Mouse (Mus musculus): ENCODE measurements around the gene Myd88. TPM values are rescaled to one million over a fixed set of nuclear protein-coding genes. Genes with fewer than 3 reads are reported as not detected.

Myd88 gene
- polyA plus RNA-seq, 1 experiment from 2014 or later, result 4.5 TPM

DNA sequence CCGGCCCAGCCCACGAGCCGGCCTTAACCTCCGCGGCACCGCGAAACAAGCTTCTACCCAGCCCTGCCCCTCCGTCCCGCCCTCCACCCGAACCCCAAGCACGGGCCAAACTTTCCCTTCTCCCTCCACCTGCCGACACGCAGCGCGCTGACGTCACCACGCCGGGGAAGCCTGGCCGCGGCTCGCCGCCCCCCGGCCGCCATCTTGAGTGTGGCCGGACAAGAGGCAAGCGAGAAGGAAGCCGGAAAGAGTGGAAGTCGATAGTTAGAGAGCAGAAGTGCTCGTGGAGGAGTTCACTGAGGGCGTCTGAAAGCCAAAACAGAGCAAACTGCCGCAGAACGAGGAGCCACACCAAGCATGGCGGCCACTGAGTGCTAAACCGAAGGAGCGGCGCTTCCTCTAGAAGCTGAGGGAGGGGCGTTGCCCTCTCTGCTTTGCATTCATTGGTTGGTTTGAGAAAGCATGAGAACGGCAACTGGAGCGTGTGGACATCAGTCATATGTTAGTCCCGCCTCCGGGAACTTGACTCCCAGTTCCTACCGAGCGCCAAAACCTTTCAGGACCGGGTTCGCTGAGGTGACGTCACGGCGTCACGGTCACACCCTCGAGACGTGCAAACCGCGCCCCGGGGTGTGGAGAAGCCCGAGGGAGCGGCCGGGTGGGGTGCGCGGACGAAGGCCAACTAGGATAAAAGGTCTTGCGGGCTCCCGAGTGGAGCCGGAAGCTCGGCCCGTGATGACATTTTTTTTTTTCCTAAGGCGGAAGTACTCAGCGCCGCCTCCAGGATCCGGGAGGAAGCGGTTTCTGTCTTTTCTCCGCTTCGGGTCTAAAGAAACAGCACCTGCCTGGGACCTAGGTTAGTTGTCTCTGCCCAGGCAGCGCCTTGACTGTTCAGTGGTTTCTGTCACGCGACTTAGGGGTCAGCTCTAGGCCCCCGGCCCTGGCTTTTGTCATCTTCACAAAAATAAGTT is 18.6 kb downstream of the Myd88 start, which contains the start of gene Oxsr1:
Gene Oxsr1, minus strand, starts transcription at position 139 of the 971 bp plus-strand sequence.
- H3K36me3 ChIP-seq, result 0 out of 2 replicates have a peak, but pooled peaks cover 4% of the 10 kb centered on the region
- peak within 1 kb of the TSS; percentile 88 for H3K9ac ChIP-seq (replicated peaks)
- peaks cover 31% of the 10 kb centered on the region for H3K4me1 ChIP-seq (replicated peaks)
- ATAC-seq, result peak; percentile 95
- H3K27ac ChIP-seq, result peak within 1 kb of the TSS; percentile 88
- peak within 1 kb of the TSS; percentile 95 for H3K4me2 ChIP-seq (replicated peaks)
- under 1% methylated on average over 76 of the region's 76 CpGs for whole genome bisulfite sequencing
- peak within 1 kb of the TSS; percentile 96 for H3K4me3 ChIP-seq (replicated peaks)
- H3K27me3 ChIP-seq, result no peaks in the 10 kb centered on the region
- H3K9me3 ChIP-seq, result no peaks in the 10 kb centered on the region

DNA sequence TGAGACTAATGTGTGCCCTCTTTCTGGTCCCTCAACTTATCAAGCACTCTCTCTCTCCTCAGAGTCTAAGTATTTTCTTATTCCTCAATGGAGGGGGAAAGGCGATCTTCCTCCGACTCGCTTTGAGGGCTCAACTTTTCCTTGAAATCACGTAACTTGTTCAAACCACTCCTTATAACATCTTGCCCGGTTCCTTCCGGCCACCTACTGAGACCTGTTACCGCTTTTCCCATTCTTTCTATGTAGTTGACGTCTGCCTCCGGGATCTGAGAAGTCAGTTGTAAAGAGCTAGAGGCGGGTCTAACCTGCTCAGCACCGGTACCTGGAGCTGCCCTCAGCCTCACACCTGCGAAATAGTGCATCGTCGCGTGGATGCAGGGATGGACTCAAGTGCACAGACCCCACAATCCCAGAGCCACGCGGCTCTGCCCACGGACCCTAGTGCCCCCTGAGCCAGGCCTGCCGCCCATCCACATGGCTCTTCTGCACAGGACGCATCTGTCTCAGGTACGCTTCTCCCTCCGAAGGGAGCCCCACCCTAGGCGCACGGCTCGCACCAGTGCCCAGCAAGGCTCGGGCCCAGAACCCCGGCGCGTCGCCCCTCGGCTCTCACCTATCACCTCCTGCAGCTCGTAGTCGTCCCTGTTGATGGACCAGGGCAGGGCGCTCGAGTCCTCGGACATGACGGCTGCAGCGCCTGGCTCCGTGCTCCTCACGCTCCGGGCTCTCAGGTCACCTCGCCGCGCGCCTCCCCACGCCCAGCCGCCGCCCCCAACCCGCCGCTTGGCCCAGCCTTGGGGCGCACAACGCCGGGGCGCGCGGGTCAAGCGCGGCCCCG is 19.6 kb downstream of the Myd88 start:
- H3K27ac ChIP-seq, result peak overlapping the region; percentile 88
- WGBS, result under 1% methylated on average over 59 of the region's 59 CpGs

DNA sequence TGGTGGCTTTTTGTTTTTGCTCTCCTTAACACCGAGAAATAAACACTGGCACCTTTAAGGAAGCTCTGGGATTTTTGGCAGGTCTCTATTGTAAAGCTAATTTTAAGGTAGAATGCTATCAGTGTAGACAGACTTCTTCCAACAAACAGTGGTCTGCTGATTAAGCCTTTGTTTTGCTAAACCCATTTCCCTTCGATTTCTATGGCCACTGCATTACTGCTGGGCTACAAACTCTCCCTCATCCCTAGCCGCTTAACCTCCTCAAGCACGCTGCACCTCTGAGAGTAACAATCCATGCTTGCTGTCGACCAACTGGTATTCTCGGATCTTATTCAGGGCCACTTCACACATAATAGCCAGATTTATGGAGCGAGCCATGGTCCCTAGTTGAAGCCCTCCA is 20.3 kb downstream of the Myd88 start:
- Histone ChIP-seq H3K4me3 (replicated peaks) (peak overlapping the region; percentile 96), H3K36me3 (0 out of 2 replicates have a peak, but pooled peaks cover 4% of the 10 kb centered on the region), H3K4me1 (replicated peaks) (peaks cover 31% of the 10 kb centered on the region), H3K4me2 (replicated peaks) (peak overlapping the region; percentile 95), H3K27ac (no peak overlapping the region), H3K9me3 (no peaks in the 10 kb centered on the region), H3K9ac (replicated peaks) (peak overlapping the region; percentile 88), H3K27me3 (no peaks in the 10 kb centered on the region)
- no peak for ATAC-seq
- 6% methylated on average over 7 of the region's 7 CpGs for WGBS

More for the DNA sequence above, 19.6 kb downstream of the Myd88 start:
- Histone ChIP-seq H3K4me3 (replicated peaks) (peak overlapping the region; percentile 96), H3K9me3 (no peaks in the 10 kb centered on the region), H3K27me3 (no peaks in the 10 kb centered on the region), H3K36me3 (0 out of 2 replicates have a peak, but pooled peaks cover 4% of the 10 kb centered on the region), H3K9ac (replicated peaks) (peak overlapping the region; percentile 88), H3K4me2 (replicated peaks) (peak overlapping the region; percentile 95), H3K4me1 (replicated peaks) (peaks cover 31% of the 10 kb centered on the region)
- peak; percentile 65 for ATAC-seq

DNA sequence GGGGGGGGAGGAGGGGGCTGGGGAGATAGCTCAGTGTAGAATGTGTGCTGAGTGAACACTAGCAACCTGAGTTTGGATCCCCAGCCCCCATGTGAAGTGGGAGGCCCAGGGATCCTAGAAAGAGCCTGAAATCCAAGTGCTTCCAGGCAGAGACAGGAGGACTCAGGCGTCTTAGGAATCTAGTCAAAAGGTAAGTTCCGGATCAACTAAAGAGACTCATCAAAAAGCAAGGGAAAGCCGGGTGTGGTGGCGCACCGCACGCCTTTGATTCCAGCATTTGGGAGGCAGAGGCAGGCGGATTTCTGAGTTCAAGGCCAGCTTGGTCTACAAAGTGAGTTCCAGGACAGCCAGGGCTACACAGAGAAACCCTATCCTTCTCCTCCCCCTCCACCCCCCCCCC is 20.8 kb downstream of the Myd88 start:
- Histone ChIP-seq H3K27me3 (no peaks in the 10 kb centered on the region), H3K36me3 (0 out of 2 replicates have a peak, but pooled peaks cover 4% of the 10 kb centered on the region), H3K9ac (replicated peaks) (no peak overlapping the region), H3K27ac (no peak overlapping the region), H3K4me3 (replicated peaks) (peak overlapping the region; percentile 96), H3K4me2 (replicated peaks) (peak overlapping the region; percentile 95), H3K9me3 (no peaks in the 10 kb centered on the region), H3K4me1 (replicated peaks) (peaks cover 31% of the 10 kb centered on the region)
- ATAC-seq, result no peak
- WGBS, result 84% methylated on average over 7 of the region's 7 CpGs

DNA sequence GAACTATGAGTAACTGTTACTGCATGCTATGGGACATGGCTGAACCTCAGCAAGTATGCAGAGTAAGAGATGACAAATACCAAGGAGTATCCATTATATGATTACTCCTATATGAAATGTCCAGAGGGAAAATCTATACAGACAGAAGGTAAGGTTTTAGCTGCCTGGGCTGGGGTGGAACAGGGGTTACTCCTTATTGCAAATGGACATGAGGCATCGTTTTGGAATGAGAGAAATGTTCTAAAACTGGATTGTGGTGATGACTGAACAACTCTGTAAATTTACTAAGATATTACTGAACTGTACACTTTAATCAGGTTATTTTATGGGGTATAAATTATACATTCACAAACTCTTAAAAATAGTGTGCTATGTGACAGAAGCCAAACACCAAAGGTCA is 22.3 kb downstream of the Myd88 start:
- Histone ChIP-seq H3K4me1 (replicated peaks) (peaks cover 29% of the 10 kb centered on the region), H3K4me2 (replicated peaks) (no peak overlapping the region), H3K27ac (no peak overlapping the region), H3K4me3 (replicated peaks) (no peak overlapping the region), H3K9me3 (no peaks in the 10 kb centered on the region), H3K9ac (replicated peaks) (no peak overlapping the region), H3K27me3 (no peaks in the 10 kb centered on the region), H3K36me3 (0 out of 2 replicates have a peak, but pooled peaks cover 4% of the 10 kb centered on the region)
- no peak for ATAC-seq
- WGBS, result 95% methylated on average over 1 of the region's 1 CpGs

DNA sequence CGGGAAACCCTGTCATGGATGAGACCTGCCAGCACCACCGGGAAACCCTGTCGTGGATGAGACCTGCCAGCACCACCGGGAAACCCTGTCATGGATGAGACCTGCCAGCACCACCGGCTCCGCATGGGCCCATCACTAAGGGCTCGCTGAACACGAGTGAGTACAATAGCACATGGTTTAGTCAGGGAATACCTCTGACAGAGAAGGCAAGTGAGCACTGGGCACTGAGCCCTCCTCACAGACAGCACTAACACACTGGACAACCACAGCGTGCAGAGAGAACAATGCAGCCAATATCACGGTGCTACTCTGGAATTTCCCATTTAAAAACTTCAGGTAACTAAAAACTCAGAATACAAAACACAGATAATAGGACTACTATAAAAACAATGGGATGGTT is 28.1 kb downstream of the Myd88 start:
- Histone ChIP-seq H3K36me3 (no peaks in the 10 kb centered on the region), H3K27me3 (no peaks in the 10 kb centered on the region), H3K9ac (replicated peaks) (no peak overlapping the region), H3K4me1 (replicated peaks) (no peaks in the 10 kb centered on the region), H3K27ac (no peak overlapping the region), H3K4me3 (replicated peaks) (no peak overlapping the region), H3K4me2 (replicated peaks) (no peak overlapping the region), H3K9me3 (no peaks in the 10 kb centered on the region)
- 94% methylated on average over 10 of the region's 10 CpGs for WGBS
- ATAC-seq, result no peak

DNA sequence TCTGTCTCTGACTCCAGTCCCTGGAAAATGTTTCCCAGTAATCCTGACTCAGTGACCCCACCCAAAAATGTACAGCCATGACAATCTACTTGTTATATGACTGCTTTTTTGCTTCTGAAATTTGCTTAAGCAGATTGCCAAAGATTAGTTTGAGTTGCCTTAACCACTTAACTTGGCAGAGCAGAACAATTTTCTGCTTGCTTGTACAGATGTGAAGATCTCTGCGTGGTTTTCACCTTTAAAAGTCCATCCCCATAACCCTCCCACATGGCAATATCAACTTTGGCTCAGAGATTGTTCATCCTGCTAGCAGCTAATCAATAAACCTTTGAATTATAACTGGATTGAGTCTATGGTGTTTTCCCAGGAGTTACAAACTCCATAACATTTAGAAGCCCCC is 32.1 kb downstream of the Myd88 start:
- Histone ChIP-seq H3K4me2 (replicated peaks) (no peak overlapping the region), H3K4me3 (replicated peaks) (no peak overlapping the region), H3K27me3 (no peaks in the 10 kb centered on the region), H3K9ac (replicated peaks) (no peak overlapping the region), H3K4me1 (replicated peaks) (no peaks in the 10 kb centered on the region), H3K36me3 (no peaks in the 10 kb centered on the region), H3K9me3 (no peaks in the 10 kb centered on the region), H3K27ac (no peak overlapping the region)
- WGBS, result 95% methylated on average over 1 of the region's 1 CpGs
- no peak for ATAC-seq

DNA sequence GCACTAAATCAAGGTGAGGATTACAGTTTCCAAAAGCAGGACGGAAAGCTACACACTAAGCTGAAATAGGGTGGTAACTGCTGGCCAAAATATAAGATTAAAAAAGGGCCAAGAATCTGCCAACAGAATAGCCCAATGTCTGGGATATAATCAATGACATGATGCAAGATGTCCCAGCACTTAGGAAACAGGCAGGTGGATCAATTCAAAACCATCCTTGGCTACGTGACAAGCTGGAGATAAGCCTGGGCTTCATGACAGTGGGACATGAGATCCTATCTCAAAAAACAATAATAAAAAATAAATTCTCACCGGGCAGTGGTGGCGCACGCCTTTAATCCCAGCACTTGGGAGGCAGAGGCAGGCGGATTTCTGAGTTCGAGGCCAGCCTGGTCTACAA is 35.3 kb downstream of the Myd88 start:
- H3K9ac ChIP-seq (replicated peaks), result no peak overlapping the region
- no peaks in the 10 kb centered on the region for H3K9me3 ChIP-seq
- ATAC-seq, result no peak
- no peak overlapping the region for H3K4me2 ChIP-seq (replicated peaks)
- H3K27me3 ChIP-seq, result no peaks in the 10 kb centered on the region
- H3K27ac ChIP-seq, result no peak overlapping the region
- no peak overlapping the region for H3K4me3 ChIP-seq (replicated peaks)
- H3K4me1 ChIP-seq (replicated peaks), result no peaks in the 10 kb centered on the region
- H3K36me3 ChIP-seq, result peaks cover 10% of the 10 kb centered on the region
- 93% methylated on average over 7 of the region's 7 CpGs for WGBS

DNA sequence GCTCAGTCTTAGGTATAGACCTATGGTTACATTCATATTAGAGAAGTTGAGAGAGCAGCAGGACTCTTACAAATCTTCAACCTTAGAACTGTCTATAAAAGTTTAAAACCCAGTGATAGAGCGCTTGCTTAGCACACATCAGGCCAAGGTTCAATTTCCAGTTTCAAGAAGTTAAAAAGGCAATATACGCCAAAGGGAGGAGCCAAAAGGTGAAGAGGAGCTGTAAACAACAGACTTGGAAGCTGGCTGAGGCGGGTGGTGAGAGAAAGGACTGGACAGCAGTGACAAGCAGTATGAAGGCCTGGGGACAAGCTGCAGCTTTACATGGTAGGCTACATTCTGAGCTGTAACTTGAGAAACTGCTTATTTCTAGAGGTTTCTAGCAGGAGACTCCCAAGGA is 42.6 kb downstream of the Myd88 start:
- no peak overlapping the region for H3K4me2 ChIP-seq (replicated peaks)
- no peak overlapping the region for H3K9ac ChIP-seq (replicated peaks)
- H3K27ac ChIP-seq, result no peak overlapping the region
- no peaks in the 10 kb centered on the region for H3K4me1 ChIP-seq (replicated peaks)
- H3K27me3 ChIP-seq, result no peaks in the 10 kb centered on the region
- no peak for ATAC-seq
- 96% methylated on average over 3 of the region's 3 CpGs for WGBS
- H3K9me3 ChIP-seq, result no peaks in the 10 kb centered on the region
- no peak overlapping the region for H3K4me3 ChIP-seq (replicated peaks)
- peaks cover 14% of the 10 kb centered on the region for H3K36me3 ChIP-seq

DNA sequence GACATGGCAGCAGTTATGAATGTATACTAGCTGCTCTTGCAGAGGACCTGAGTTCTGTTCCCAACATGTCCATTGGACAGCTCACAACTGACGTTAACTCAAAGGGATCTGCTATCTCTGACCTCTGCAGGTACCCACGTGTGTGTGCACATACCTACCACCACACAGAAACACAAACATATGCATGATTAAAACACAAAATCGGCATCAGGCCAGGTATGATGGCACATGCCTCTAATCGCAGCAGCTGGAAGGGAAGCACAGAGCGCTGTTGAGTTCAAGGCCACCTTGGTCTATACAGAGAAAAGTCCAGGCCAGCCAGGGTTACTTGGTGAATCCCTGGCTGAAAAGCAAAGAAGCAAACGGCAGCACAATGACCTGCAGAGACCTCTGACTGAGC is 43.5 kb downstream of the Myd88 start:
- no peak overlapping the region for H3K9ac ChIP-seq (replicated peaks)
- ATAC-seq, result no peak
- no peaks in the 10 kb centered on the region for H3K27me3 ChIP-seq
- no peak overlapping the region for H3K4me2 ChIP-seq (replicated peaks)
- no peaks in the 10 kb centered on the region for H3K9me3 ChIP-seq
- H3K4me1 ChIP-seq (replicated peaks), result no peaks in the 10 kb centered on the region
- no peak overlapping the region for H3K4me3 ChIP-seq (replicated peaks)
- H3K27ac ChIP-seq, result no peak overlapping the region
- WGBS, result 91% methylated on average over 6 of the region's 6 CpGs
- peaks cover 13% of the 10 kb centered on the region for H3K36me3 ChIP-seq

DNA sequence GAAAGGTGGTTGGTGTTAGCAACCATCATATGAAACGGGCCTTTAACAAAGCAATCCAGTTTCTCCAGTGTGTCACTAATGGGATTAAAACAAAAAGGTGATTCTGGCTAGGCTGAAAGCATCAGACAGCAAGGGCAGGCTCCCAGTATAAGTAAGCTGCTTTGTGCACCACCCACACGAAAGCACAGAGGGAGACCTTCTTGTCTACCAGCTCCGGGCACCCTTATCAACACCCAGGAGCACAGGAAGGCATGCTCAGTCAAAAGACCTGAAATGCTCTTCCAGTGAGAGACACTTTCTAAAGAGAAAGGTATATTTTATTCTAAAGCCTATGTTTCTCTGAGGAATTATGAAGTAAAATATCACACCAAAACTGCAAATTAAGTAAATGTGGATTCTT is 50.4 kb downstream of the Myd88 start:
- ATAC-seq, result no peak
- Histone ChIP-seq H3K4me3 (replicated peaks) (no peak overlapping the region), H3K4me2 (replicated peaks) (no peak overlapping the region), H3K9me3 (no peaks in the 10 kb centered on the region), H3K9ac (replicated peaks) (no peak overlapping the region), H3K4me1 (replicated peaks) (no peaks in the 10 kb centered on the region), H3K36me3 (peaks cover 16% of the 10 kb centered on the region), H3K27ac (no peak overlapping the region), H3K27me3 (no peaks in the 10 kb centered on the region)
- 73% methylated on average over 3 of the region's 3 CpGs for WGBS
